Mouse (Mus musculus) midbrain, embryonic 16.5 days (tissue): ENCODE data around the gene Nkx1-2. TPM values are rescaled to one million over a fixed set of nuclear protein-coding genes. Genes with fewer than 3 reads are reported as not detected.
A peak's percentile ranks its signal among the peaks of the same experiment; 100 is the strongest.

Experiments used
- ATAC-seq: fragments of 200-750 bp; cut with Nextera tagmentation; 2 replicates; pipeline ENCODE4 v1.8.0; 2017; ENCODE audit warnings: moderate TSS enrichment
- H3K27ac ChIP-seq: fragments of 300-500 bp; sonication (generic); 2 replicates; pipeline ENCODE4 v1.5.1; 2014; ENCODE audit warnings: mild to moderate bottlenecking, low read length, mixed read lengths
- H3K27me3 ChIP-seq: fragments of 300-500 bp; sonication (generic); 2 replicates; pipeline ENCODE4 v1.6.1; 2014; ENCODE audit warnings: low read depth, low read length, mixed read lengths; ENCODE audit not compliant: control insufficient read depth, insufficient read depth
- H3K36me3 ChIP-seq: fragments of 300-500 bp; sonication (generic); 2 replicates; pipeline ENCODE4 v1.6.1; 2014; ENCODE audit warnings: mild to moderate bottlenecking, low read length, moderate library complexity, mixed read lengths; ENCODE audit not compliant: control insufficient read depth, insufficient read depth
- H3K4me1 ChIP-seq: fragments of 300-500 bp; sonication (generic); 2 replicates; pipeline ENCODE4 v1.6.1; 2014; ENCODE audit warnings: mild to moderate bottlenecking, low read length, mixed read lengths; ENCODE audit not compliant: control insufficient read depth, insufficient read depth
- H3K4me2 ChIP-seq: fragments of 300-500 bp; sonication (generic); 2 replicates; pipeline ENCODE4 v1.6.1; 2014; ENCODE audit warnings: mild to moderate bottlenecking, low read length, mixed read lengths
- H3K4me3 ChIP-seq: fragments of 300-500 bp; sonication (generic); 2 replicates; pipeline ENCODE4 v1.5.1; 2014; ENCODE audit warnings: low read depth, mild to moderate bottlenecking, low read length, moderate library complexity, mixed read lengths
- H3K9ac ChIP-seq: fragments of 300-500 bp; sonication (generic); 2 replicates; pipeline ENCODE4 v1.6.1; 2014; ENCODE audit warnings: low read depth, low read length, mixed read lengths
- H3K9me3 ChIP-seq: fragments of 300-500 bp; sonication (generic); replicated peaks from 2 replicates; pipeline ENCODE4 v1.6.1; 2014; ENCODE audit warnings: mild to moderate bottlenecking, low read length, mixed read lengths; ENCODE audit not compliant: control insufficient read depth, poor library complexity, severe bottlenecking
- WGBS: fragments of 180-500 bp; shearing (Covaris S2); extraction: QIAGEN DNeasy Blood & Tissue Kit; methylation state at CpG from one replicate; pipeline ENCODE4 v1.1.7; 2014; 5-methylcytosine and 5-hydroxymethylcytosine counted together
- polyA plus RNA-seq: library from polyadenylated mRNA; unstranded; fragments of >200 nt; fragmentation: Nextera tagmentation; extraction: Ambion mirVana; gene quantifications from 2 replicates; pipeline ENCODE4 v1.2.1, GENCODE M21; 2015

Nkx1-2 gene
- 0.38 and 0.40 TPM in 2 replicates for polyA plus RNA-seq

- WGBS = under 1% methylated on average over 48 of the region's 52 CpGs
- ATAC-seq = no peak
- H3K9me3 ChIP-seq = no peaks in the 10 kb centered on the region
- no peaks in the 10 kb centered on the region for H3K36me3 ChIP-seq
- peak within 1 kb of the TSS; percentile 38 for H3K4me3 ChIP-seq
- peak within 1 kb of the TSS; percentile 77 for H3K4me2 ChIP-seq
- peaks cover 58% of the 10 kb centered on the region for H3K27me3 ChIP-seq
- H3K27ac ChIP-seq = no peak within 1 kb of the TSS
- H3K4me1 ChIP-seq = peaks cover 23% of the 10 kb centered on the region
- H3K9ac ChIP-seq = peak within 1 kb of the TSS; percentile 47
These were observed at the start of gene Nkx1-2 for GRCm38 (mm10) chr7:132599071-132599975. Gene Nkx1-2 (minus strand): TSS chr7:132599637.

DNA sequence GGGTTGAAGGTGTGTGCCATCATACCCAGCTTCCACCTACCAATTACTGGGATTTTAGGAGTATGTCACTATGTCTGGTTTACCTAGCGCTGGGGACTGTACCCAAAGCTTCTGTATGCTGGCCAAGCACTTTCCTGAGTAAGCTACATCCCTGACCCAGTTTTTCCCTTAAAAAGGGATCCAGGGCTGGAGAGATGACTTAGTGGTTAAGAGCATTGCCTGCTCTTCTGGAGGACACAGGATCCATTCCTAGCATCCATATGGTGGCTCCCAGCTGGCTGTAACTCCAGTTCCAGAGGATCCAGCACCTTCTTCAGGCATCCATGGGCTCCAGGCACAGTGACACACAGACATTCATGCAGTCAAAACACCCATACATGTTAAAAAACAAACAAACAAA, 47.1 kb upstream of the Nkx1-2 start:
- Histone ChIP-seq H3K27ac (no peak overlapping the region), H3K27me3 (no peaks in the 10 kb centered on the region; the same call in 1 of the 2 replicates), H3K4me1 (no peaks in the 10 kb centered on the region), H3K36me3 (no peaks in the 10 kb centered on the region), H3K4me2 (no peak overlapping the region), H3K9me3 (no peaks in the 10 kb centered on the region), H3K9ac (no peak overlapping the region), H3K4me3 (no peak overlapping the region)
- ATAC-seq = no peak
- 91% methylated on average over 1 of the region's 1 CpGs for WGBS

DNA sequence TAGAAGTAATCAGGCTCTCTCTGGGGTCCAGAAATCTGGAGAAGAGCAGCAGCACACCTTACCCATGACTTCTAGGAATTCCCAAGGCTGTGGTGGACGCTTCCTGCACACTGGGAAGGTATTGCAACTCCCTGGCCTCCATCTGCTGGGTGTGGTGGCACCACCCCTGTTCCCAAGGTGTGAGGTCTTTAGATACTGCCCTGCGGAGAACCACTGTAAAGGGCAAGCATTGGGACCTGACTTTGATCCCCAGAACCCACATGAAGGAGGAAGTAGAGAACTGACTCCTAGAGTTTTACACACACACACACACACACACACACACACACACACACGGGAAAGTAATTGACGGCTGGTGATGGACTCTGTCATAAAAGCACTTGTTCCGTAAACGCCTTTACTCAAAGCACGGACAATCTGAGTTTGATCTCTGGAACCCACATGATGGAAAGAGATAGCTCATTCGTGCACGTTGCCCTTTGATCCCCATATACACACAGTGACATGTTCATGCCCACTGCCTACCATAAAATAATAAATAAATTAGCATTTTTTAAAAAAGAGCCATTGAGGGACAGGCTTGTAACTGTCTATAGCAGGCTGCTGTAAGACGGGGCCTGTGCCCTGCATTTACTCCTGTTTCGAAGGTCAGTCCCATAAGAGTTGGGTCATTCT, 45.3 kb upstream of the Nkx1-2 start:
- Histone ChIP-seq H3K9ac (no peak overlapping the region), H3K36me3 (no peaks in the 10 kb centered on the region), H3K4me2 (no peak overlapping the region), H3K9me3 (no peaks in the 10 kb centered on the region), H3K4me1 (no peaks in the 10 kb centered on the region), H3K27ac (no peak overlapping the region), H3K4me3 (no peak overlapping the region), H3K27me3 (no peaks in the 10 kb centered on the region)
- no peak for ATAC-seq
- WGBS = 84% methylated on average over 11 of the region's 11 CpGs

DNA sequence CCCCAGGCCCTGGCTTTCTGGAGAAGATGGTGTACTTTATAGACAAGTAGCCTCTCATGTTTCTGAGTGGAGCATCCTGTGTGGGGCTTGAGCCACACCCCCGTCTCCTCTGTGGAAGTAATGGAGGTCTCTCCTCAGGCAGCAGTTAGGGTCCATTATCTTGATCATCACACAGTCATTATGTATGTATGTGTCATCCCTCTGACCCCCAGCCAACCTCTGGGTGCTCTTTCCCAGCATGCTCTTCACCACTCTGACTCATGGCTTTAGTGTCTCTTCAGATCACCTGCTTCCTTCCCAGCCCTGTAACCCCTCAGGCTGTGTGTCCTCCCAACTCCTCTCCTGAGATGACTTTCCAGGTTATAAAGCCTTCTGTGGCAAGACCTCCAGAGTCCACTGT, 42.2 kb upstream of the Nkx1-2 start:
- no peak overlapping the region for H3K27ac ChIP-seq
- H3K27me3 ChIP-seq = no peaks in the 10 kb centered on the region
- no peak overlapping the region for H3K4me2 ChIP-seq
- ATAC-seq = no peak
- no peaks in the 10 kb centered on the region for H3K4me1 ChIP-seq
- H3K9ac ChIP-seq = no peak overlapping the region
- no peaks in the 10 kb centered on the region for H3K9me3 ChIP-seq
- H3K36me3 ChIP-seq = no peaks in the 10 kb centered on the region
- H3K4me3 ChIP-seq = no peak overlapping the region
- WGBS = 100% methylated on average over 1 of the region's 1 CpGs

- ATAC-seq = no peak
- H3K27ac ChIP-seq = no peak overlapping the region
- H3K4me3 ChIP-seq = no peak overlapping the region
These were observed 41.5 kb upstream of the Nkx1-2 start for GRCm38 (mm10) chr7:132640946-132641345.

DNA sequence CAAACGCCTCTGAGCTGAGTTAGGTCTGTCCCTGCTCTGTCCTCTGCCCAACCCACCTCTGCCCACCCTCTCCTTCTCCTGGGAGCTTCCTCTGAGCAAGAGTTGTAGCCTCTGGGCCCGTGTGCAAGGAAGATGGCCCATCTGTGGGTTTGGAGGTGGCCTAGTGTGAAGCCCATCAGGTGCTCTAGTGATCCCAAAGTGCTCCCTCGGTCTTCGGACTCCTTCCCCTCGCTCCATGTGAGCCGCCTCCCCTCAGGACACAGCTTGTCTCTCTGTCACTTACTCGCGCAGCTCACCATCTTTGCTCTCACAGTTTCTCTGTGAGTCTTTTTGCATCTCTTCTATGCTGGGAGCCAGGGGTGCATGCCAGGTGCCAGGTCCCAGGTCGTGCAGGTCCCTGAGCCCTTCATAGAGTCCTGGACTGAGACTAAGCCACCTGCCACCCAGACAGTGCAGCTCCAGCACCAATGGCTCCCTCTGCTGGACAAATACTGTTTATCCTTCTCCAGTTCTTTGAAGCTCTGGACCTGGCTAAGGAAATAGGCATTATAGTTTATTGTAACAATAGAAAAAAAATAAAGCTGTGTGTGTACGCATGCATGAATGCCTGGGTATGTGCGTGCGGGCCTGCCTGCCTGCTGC, 39.1 kb upstream of the Nkx1-2 start:
- ATAC-seq = peak; percentile 64; the same call in 1 of the 2 replicates
- Histone ChIP-seq H3K4me3 (no peak overlapping the region), H3K4me2 (no peak overlapping the region), H3K9me3 (no peaks in the 10 kb centered on the region), H3K27me3 (no peaks in the 10 kb centered on the region; the same call in 1 of the 2 replicates), H3K27ac (no peak overlapping the region), H3K9ac (no peak overlapping the region), H3K36me3 (no peaks in the 10 kb centered on the region), H3K4me1 (no peaks in the 10 kb centered on the region)
- 55% methylated on average over 12 of the region's 12 CpGs for WGBS

More at GRCm38 (mm10) chr7:132640946-132641345, 41.5 kb upstream of the Nkx1-2 start:
- Histone ChIP-seq H3K4me2 (no peak overlapping the region), H3K36me3 (no peaks in the 10 kb centered on the region), H3K9me3 (no peaks in the 10 kb centered on the region), H3K4me1 (no peaks in the 10 kb centered on the region), H3K9ac (no peak overlapping the region), H3K27me3 (no peaks in the 10 kb centered on the region)
- 45% methylated on average over 9 of the region's 9 CpGs for WGBS

DNA sequence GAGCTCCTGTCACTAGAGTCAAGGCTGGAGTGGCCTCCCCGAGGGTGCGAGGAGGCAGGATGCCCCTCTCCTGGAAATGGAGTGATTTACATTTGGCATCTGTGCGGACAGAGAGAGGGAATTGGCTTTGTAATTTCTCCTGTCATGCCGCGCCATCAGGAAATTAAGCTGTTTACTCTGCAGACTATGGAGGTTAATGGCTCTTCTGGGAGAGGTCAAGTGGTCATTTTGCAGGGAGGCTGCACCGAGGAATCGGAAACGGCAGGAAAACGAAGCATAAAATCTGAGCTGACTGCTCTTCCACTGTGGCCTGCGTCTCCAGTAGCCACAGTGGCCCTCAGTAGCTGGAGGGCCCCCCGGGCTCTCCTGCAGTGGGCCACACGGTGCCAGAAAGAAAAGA, 37.9 kb upstream of the Nkx1-2 start:
- Histone ChIP-seq H3K4me3 (no peak overlapping the region), H3K4me2 (no peak overlapping the region), H3K27me3 (no peaks in the 10 kb centered on the region; the same call in 1 of the 2 replicates), H3K27ac (no peak overlapping the region), H3K9ac (no peak overlapping the region), H3K36me3 (no peaks in the 10 kb centered on the region), H3K9me3 (no peaks in the 10 kb centered on the region), H3K4me1 (no peaks in the 10 kb centered on the region)
- ATAC-seq = no peak
- 20% methylated on average over 12 of the region's 12 CpGs for WGBS

DNA sequence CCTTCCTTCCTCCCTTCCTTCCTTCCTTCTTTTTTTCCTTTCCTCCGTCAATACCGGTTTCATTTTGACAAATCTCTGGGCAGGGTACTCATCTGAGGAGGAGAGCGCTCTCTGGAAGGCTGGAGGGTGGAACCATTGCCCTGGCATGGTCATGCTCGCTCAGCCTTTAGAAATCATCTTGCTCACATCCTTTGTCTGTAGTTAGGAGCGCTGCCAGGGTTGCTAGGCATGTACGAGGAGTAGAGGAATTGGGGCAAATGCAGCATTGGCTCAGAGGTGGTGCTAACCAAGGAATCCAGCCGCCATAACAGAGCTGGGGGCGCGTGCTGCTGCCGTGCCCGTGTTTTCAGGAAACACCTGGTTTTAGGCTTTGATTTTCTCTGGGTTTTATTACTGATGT, 31.9 kb upstream of the Nkx1-2 start:
- H3K36me3 ChIP-seq = no peaks in the 10 kb centered on the region
- no peaks in the 10 kb centered on the region for H3K9me3 ChIP-seq
- H3K9ac ChIP-seq = no peak overlapping the region
- H3K27me3 ChIP-seq = no peaks in the 10 kb centered on the region; the same call in 1 of the 2 replicates
- no peak; the same call in 1 of the 2 replicates for ATAC-seq
- 0 out of 2 replicates have a peak, but pooled peaks cover 2% of the 10 kb centered on the region for H3K4me1 ChIP-seq
- H3K4me2 ChIP-seq = no peak overlapping the region
- H3K4me3 ChIP-seq = no peak overlapping the region
- 64% methylated on average over 11 of the region's 11 CpGs for WGBS
- H3K27ac ChIP-seq = 0 out of 2 replicates have a peak overlapping the region, but pooled peaks have one; percentile 9
